Mouse (Mus musculus): ENCODE results near the gene Plekhg4. TPM values are rescaled to one million over a fixed set of nuclear protein-coding genes. Genes with fewer than 3 reads are reported as not detected.

Plekhg4 gene
- polyA plus RNA-seq, 1 experiment from 2014 or later, result 0.10 TPM

GRCm38 (mm10) chr8:105347428-105348221 is 25.4 kb upstream of the Plekhg4 start, which contains the start of gene Fhod1:
TSS of gene Fhod1 (minus strand) at chr8:105347953.
- H3K4me1 ChIP-seq (replicated peaks; ENCODE audit: control insufficient read depth, insufficient read depth), result peaks cover 12% of the 10 kb centered on the region; the same call in 1 of the 2 replicates
- H3K36me3 ChIP-seq (ENCODE audit: control insufficient read depth, insufficient read depth, low read length), result no peaks in the 10 kb centered on the region
- peak within 1 kb of the TSS; percentile 74 for H3K9ac ChIP-seq (ENCODE audit: low read length)
- WGBS, result 0% methylated on average over 52 of the region's 53 CpGs
- H3K4me2 ChIP-seq (replicated peaks; ENCODE audit: low read depth), result peak within 1 kb of the TSS; percentile 94
- TF ChIP-seq EP300 (optimal IDR thresholded peaks at IDR 0.05), result no peak
- peak; percentile 53 for TF ChIP-seq CTCF (IDR thresholded peaks at IDR 0.05; ENCODE audit: low read depth)
- peak; percentile 92 for ATAC-seq (ENCODE audit: low FRiP score, low TSS enrichment)
- H3K27me3 ChIP-seq (ENCODE audit: control insufficient read depth, insufficient read depth, low read length), result no peaks in the 10 kb centered on the region
- DNase-seq (ENCODE audit: low spot score), result peak; percentile 97
- peak within 1 kb of the TSS; percentile 91 for H3K27ac ChIP-seq (replicated peaks)
- no peaks in the 10 kb centered on the region for H3K9me3 ChIP-seq (ENCODE audit: control insufficient read depth, low read length)
- peak within 1 kb of the TSS; percentile 76 for H3K4me3 ChIP-seq (ENCODE audit: low read depth, low read length)

- ATAC-seq (ENCODE audit: low FRiP score, low TSS enrichment) (no peak), DNase-seq (ENCODE audit: low spot score) (peak; percentile 47)
- peak within 1 kb of the TSS; percentile 91 for H3K27ac ChIP-seq (replicated peaks)
- H3K27me3 ChIP-seq (ENCODE audit: control insufficient read depth, insufficient read depth, low read length), result no peaks in the 10 kb centered on the region
- H3K36me3 ChIP-seq (ENCODE audit: control insufficient read depth, insufficient read depth, low read length), result no peaks in the 10 kb centered on the region
- H3K9me3 ChIP-seq (ENCODE audit: control insufficient read depth, low read length), result no peaks in the 10 kb centered on the region
- WGBS, result under 1% methylated on average over 34 of the region's 34 CpGs
- H3K4me1 ChIP-seq (replicated peaks; ENCODE audit: control insufficient read depth, insufficient read depth), result peaks cover 12% of the 10 kb centered on the region; the same call in 1 of the 2 replicates
- peak within 1 kb of the TSS; percentile 94 for H3K4me2 ChIP-seq (replicated peaks; ENCODE audit: low read depth)
- TF ChIP-seq CTCF (IDR thresholded peaks at IDR 0.05; ENCODE audit: low read depth), result peak; percentile 52
- TF ChIP-seq EP300 (optimal IDR thresholded peaks at IDR 0.05), result no peak
- H3K4me3 ChIP-seq (ENCODE audit: low read depth, low read length), result peak within 1 kb of the TSS; percentile 76
- H3K9ac ChIP-seq (ENCODE audit: low read length), result peak within 1 kb of the TSS; percentile 74
Observed at GRCm38 (mm10) chr8:105348450-105349095, 24.5 kb upstream of the Plekhg4 start, which contains the start of gene Slc9a5. TSS of gene Slc9a5 (plus strand) at chr8:105348843.

- no peak for DNase-seq (ENCODE audit: low spot score)
- H3K4me1 ChIP-seq (replicated peaks; ENCODE audit: control insufficient read depth, insufficient read depth), result peaks cover 12% of the 10 kb centered on the region; the same call in 1 of the 2 replicates
Observed at GRCm38 (mm10) chr8:105349096-105349771, 23.8 kb upstream of the Plekhg4 start.

GRCm38 (mm10) chr8:105350186-105350585 is 22.9 kb upstream of the Plekhg4 start:
- H3K36me3 ChIP-seq (ENCODE audit: control insufficient read depth, insufficient read depth, low read length), result no peaks in the 10 kb centered on the region
- no peak for DNase-seq (ENCODE audit: low spot score)
- no peaks in the 10 kb centered on the region for H3K27me3 ChIP-seq (ENCODE audit: control insufficient read depth, insufficient read depth, low read length)
- H3K9me3 ChIP-seq (ENCODE audit: control insufficient read depth, low read length), result no peaks in the 10 kb centered on the region
- 54% methylated on average over 7 of the region's 7 CpGs for WGBS
- no peak overlapping the region for H3K9ac ChIP-seq (ENCODE audit: low read length)
- H3K27ac ChIP-seq (replicated peaks), result no peak overlapping the region
- no peak for TF ChIP-seq EP300 (optimal IDR thresholded peaks at IDR 0.05)
- no peak for TF ChIP-seq CTCF (IDR thresholded peaks at IDR 0.05; ENCODE audit: low read depth)
- no peak overlapping the region for H3K4me3 ChIP-seq (ENCODE audit: low read depth, low read length)
- H3K4me2 ChIP-seq (replicated peaks; ENCODE audit: low read depth), result no peak overlapping the region
- peaks cover 8% of the 10 kb centered on the region; the same call in 1 of the 2 replicates for H3K4me1 ChIP-seq (replicated peaks; ENCODE audit: control insufficient read depth, insufficient read depth)
- ATAC-seq (ENCODE audit: low FRiP score, low TSS enrichment), result no peak

More at GRCm38 (mm10) chr8:105349096-105349771, 23.8 kb upstream of the Plekhg4 start:
- Histone ChIP-seq H3K4me3 (ENCODE audit: low read depth, low read length) (peak overlapping the region; percentile 76), H3K27ac (replicated peaks) (no peak overlapping the region), H3K9ac (ENCODE audit: low read length) (peak overlapping the region; percentile 55), H3K27me3 (ENCODE audit: control insufficient read depth, insufficient read depth, low read length) (no peaks in the 10 kb centered on the region), H3K4me2 (replicated peaks; ENCODE audit: low read depth) (peak overlapping the region; percentile 94), H3K36me3 (ENCODE audit: control insufficient read depth, insufficient read depth, low read length) (no peaks in the 10 kb centered on the region), H3K9me3 (ENCODE audit: control insufficient read depth, low read length) (no peaks in the 10 kb centered on the region)
- TF ChIP-seq EP300 (optimal IDR thresholded peaks at IDR 0.05) (no peak), CTCF (IDR thresholded peaks at IDR 0.05; ENCODE audit: low read depth) (no peak)
- WGBS, result 2% methylated on average over 33 of the region's 48 CpGs
- no peak for ATAC-seq (ENCODE audit: low FRiP score, low TSS enrichment)

GRCm38 (mm10) chr8:105353583-105354135 is 19.4 kb upstream of the Plekhg4 start:
- DNase-seq (ENCODE audit: low spot score) (no peak), ATAC-seq (ENCODE audit: low FRiP score, low TSS enrichment) (no peak)
- no peak overlapping the region for H3K27ac ChIP-seq (replicated peaks)
- no peak overlapping the region for H3K4me3 ChIP-seq (ENCODE audit: low read depth, low read length)
- H3K4me2 ChIP-seq (replicated peaks; ENCODE audit: low read depth), result no peak overlapping the region
- 81% methylated on average over 8 of the region's 8 CpGs for WGBS
- H3K4me1 ChIP-seq (replicated peaks; ENCODE audit: control insufficient read depth, insufficient read depth), result no peaks in the 10 kb centered on the region; the same call in 1 of the 2 replicates
- H3K36me3 ChIP-seq (ENCODE audit: control insufficient read depth, insufficient read depth, low read length), result no peaks in the 10 kb centered on the region
- H3K9me3 ChIP-seq (ENCODE audit: control insufficient read depth, low read length), result no peaks in the 10 kb centered on the region
- H3K9ac ChIP-seq (ENCODE audit: low read length), result no peak overlapping the region
- no peaks in the 10 kb centered on the region for H3K27me3 ChIP-seq (ENCODE audit: control insufficient read depth, insufficient read depth, low read length)
- TF ChIP-seq EP300 (optimal IDR thresholded peaks at IDR 0.05), result no peak
- no peak for TF ChIP-seq CTCF (IDR thresholded peaks at IDR 0.05; ENCODE audit: low read depth)

All from stomach, postnatal 0 days (tissue).